ENCODE assay signal across 13 mouse cellular contexts in genomic region chr10:82632496-82633280, GRCm38 (mm10). TPM values are rescaled to one million over a fixed set of nuclear protein-coding genes. Genes with fewer than 3 reads are reported as not detected.
"Had no signal": no experiment of that assay in that cellular context is flagged by ENCODE, and none has a peak within 500 bp of the region (broad histone marks: within the 10 kb centered on the region; RNA-seq: fewer than 3 reads in every experiment).

No protein-coding gene starts in this region.

- H3K9me3 ChIP-seq: midbrain, embryonic 15.5 days; neural tube, embryonic 13.5 days had no signal

- H3K27me3 ChIP-seq: limb, embryonic 13.5 days; midbrain, embryonic 15.5 days; neural tube, embryonic 13.5 days had no signal

- ATAC-seq: lung, postnatal 0 days; midbrain, embryonic 15.5 days had no signal

- H3K27ac ChIP-seq: limb, embryonic 13.5 days; liver, embryonic 14.5 days; midbrain, embryonic 15.5 days; neural tube, embryonic 13.5 days had no signal

- H3K9ac ChIP-seq: limb, embryonic 13.5 days; liver, embryonic 14.5 days; midbrain, embryonic 15.5 days; neural tube, embryonic 13.5 days had no signal

- H3K4me2 ChIP-seq: limb, embryonic 13.5 days; midbrain, embryonic 15.5 days had no signal

- H3K4me3 ChIP-seq: limb, embryonic 13.5 days; midbrain, embryonic 15.5 days; neural tube, embryonic 13.5 days had no signal

- DNase-seq: kidney, postnatal 36 days; layer of hippocampus, adult 9-11 months; layer of hippocampus, postnatal 36 days; lung, adult 2 months; lung, postnatal 36 days; right cerebral cortex, postnatal 14 days; thymus, postnatal 4 days had no signal

RNA-seq across cellular contexts. Expression of gene Glt8d2, which starts 57.8 kb away (rescaled TPM):
- polyA plus RNA-seq: liver, adult 2 months had no signal
